Mouse (Mus musculus) skeletal muscle tissue, adult 2 months (tissue): Measurements from ENCODE around the gene Ubtd2.

Experiments
- DNase-seq: peaks from one replicate; pipeline ENCODE4 v3.0.0-alpha.2; 2012; ENCODE audit warnings: low read depth, low spot score

The Ubtd2 gene

DNA sequence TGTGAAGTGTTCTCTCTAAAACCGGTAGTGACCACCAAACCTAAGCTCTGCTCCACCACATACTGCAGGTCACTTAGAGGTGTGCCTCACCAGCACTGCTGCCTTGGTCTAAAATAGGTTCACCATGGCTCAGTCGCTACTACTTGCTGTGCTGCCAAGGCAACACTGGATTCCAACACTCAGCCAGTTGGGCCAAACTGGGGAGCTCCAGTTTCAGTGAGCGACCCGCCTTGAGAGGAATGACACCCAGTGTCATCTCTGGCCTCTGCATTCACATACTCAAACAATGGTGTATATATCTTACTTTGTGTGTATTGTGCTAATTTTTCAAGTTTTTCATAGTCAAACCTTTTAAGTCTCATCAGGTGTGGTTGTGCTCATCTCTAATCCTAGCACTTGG is 63.6 kb downstream of the Ubtd2 start:
- DNase-seq: peak; percentile 76

DNA sequence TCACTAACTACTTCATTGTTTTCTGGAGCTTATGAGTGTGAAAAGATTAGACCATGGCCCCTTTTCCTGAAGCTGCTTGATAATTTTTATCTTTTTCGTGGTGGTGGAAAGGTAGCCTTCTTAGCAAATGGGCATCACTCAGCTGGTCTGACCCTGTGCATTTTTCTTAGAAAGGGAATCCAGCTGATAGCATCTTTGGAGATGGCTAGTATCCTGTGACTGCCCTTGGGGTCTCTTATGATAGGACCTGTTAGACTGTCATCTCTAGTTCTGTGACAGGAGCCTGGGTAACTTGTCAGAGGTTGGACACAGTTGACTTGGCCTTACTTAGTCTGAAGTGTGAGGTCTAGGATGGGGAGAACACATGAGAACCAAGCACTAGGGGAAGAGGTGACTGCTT is 64.2 kb downstream of the Ubtd2 start:
- DNase-seq: no peak

DNA sequence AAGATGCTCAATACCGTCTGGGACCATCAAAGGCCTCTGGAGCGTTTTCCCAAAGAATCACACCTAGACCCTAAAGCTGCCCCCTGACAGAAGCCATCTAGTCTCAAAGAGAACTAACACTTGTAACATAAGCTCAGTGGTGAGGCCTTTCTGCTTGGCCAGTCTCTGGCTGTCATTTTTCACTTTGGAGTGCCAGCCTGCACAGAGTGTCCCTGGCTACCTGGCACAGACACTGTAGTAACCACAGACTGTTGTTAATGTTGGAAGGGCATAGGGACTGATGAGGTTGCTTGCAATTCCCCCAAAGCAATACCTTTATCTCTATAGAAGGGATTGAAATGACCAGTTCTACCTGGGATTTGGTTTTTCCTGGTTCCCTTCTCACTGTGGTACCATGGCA is 66.1 kb downstream of the Ubtd2 start:
- peak; percentile 65 for DNase-seq

DNA sequence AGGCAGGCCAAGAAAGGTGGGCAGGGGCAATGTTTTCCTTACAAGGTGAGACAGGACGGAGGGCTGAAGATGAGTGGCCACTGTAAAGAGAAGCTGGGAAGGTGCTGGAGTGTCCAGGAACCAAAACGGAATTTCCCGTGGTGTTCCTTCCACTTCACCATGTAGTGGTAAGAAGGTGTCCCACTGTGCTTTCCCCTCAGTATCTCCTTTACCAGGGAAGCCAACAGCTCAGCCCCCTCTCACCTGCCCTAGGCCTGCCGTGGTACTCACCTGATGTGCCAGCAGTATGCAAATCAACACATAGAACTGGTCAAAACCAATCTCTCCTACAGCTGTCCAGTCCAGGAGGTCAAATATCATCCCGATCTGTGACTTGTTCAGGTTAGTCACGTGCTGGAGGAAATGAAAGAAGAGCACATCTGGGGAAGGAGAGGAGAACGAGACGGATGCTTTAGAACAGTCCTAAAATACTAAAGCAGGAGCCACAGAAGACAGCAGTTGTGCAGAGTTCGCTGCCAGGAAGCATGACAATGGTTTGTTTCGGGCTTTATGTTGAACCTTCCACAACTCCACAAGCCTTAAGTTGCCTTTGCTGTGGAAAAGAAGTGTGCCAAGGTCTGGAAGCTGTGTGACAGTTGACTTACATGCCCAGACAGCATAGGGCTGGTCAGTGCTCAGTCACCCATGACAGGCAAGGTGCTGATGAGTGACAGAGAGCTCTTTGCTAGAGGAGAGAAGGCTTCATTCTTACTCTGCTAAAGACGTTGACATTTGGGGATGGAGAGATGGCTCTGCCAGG is 69.2 kb downstream of the Ubtd2 start:
- no peak for DNase-seq

DNA sequence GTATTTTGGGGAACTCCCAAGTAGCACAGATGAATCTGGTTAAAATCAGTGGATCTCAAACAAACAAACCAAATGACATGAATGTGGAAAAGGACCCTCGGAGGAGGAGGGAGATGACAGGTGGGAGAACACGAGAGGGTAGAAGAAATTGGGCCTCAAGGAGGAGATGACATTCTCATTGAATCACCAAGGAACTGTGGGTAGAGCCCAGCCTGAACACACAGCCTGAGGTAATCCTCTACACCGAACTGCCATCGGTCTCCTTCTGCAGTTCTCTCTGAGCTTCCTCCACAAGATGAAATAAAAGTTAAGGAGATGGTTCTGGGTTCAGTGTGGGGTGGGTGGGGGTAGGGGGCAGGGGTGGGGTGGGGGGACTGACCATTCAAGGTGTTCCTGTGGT is 71.8 kb downstream of the Ubtd2 start:
- no peak for DNase-seq

DNA sequence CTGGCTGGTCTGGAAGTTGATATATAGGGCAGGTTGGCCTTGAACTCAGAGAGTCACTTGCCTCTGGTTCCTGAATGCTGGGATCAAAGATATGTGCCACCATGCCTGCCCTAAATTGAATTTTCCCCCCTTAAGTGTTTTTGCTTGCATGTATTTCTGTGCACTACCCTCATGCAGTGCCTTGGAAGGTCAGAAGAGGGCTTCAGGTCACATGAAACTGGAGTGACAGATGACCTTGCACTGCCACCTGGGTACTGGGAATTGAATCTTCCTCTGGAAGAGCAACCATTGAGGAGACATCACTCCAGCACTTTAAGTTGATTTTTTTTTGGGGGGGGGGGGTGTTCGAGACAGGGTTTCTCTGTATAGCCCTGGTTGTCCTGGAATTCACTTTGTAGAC is 75.0 kb downstream of the Ubtd2 start:
- no peak for DNase-seq

DNA sequence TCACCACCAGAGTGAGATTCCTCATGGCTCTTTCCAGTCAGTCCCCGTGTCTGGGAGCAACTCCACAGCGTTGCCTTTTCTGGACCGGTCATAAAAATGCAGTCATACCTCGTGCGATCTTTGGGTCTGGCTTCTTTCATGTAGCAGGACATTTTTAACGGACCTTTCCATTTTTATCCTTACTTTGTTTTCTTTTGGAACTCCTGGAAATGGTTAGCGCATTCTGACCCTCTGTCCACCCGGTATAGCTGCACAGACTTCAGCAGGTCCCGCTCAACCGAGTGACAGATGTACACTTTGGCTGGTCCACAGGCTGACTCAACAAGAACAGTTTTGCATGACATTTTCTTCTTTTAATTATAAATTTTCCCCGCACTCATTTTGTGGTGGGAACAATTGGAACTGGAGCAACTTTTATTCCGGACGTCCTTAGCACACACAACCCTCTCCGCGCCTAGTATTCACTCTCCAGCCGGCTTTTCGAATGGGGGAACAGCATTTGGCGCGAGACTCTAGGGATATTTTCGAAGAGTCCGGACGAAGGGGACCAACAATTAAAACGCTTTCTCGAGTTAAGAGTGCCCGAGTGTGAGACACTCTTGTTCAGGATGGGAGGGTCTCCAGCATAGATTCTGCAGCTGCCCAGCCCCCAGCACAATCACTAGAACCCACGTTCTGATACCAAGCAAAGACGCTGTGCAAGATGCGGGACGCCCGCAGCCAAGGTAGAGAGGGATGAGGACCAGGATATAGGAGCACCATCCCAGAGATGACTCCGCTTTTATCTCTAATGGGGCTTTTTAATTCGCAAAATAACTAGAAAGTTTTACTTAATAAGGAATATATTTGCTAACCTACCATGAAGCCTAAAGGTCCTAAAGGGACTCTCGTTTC is 76.9 kb downstream of the Ubtd2 start, which contains the start of gene Efcab9:
TSS of gene Efcab9 (minus strand) at position 211 of the 894 bp plus-strand sequence.
- no peak for DNase-seq

DNA sequence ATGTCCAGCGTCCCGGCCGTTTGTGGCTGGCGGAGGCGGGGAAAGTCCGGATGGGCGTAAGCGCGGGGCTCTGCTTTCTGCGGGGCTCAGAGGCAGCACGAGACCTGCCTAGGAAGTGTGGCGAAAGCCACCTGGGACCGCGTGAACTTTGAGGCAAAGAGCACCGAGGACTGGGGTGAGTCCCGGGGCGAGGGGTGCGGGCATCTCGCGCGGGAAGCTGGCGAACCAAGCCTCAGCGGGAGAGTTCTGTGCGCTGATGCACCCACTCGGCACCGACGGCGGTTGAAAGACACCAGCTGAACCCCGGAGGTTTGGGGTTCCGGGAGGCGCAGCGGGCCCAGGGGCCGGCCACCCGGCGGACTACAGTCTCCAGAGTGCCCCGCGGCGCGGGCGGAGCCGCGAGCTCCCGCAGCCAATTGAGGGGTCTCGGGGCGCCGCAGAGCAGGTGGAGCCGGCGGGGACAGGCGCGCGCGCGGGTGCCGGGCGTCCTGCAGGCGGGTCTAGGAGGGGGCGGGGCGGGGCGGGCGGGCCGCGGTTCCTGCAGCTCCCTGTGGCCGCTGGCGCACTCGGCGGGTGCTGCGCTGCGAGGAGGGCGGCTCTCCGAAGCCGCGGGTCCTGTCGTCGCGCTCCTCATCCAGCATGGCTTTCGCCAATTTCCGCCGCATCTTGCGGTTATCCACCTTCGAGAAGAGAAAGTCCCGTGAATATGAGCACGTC is 77.8 kb downstream of the Ubtd2 start, which contains the start of gene Stk10:
TSS of gene Stk10 (plus strand) at position 541 of the 717 bp plus-strand sequence.
- peak; percentile 83 for DNase-seq

DNA sequence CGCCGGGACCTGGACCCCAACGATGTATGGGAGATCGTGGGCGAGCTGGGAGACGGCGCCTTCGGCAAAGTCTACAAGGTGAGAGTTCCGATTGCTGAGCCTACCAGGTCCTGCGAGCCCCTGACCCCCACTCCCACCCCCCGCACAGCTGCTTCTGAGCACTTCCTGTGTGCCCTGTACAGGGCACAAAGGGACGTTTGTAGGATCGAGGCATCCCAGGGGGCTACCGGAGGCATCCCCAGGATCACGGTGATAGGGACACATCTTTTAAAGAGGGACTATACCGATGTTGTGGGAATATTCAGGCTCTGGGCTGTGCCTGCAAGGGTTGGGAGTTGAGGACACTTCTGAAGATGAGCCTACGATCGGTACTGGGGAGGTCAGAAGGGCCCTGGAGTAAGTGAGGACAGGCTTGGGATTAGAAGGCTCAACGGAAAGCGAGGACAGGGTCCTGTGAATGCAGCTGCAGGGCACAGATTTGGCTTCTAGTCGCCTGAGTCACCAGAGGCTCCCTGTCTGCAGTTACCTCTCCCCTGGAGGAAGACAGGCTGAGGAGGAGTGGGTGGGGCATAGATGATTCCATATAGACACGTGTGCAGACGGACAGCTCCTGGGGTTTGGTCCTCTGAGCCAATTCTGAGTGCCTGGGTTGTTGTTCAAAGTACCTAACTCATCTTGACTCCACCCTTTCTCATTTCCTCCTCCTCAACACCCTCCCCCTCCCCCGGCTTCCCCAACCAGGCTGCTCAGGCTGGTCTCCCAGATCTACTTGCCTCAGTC is 78.5 kb downstream of the Ubtd2 start:
- DNase-seq: no peak

DNA sequence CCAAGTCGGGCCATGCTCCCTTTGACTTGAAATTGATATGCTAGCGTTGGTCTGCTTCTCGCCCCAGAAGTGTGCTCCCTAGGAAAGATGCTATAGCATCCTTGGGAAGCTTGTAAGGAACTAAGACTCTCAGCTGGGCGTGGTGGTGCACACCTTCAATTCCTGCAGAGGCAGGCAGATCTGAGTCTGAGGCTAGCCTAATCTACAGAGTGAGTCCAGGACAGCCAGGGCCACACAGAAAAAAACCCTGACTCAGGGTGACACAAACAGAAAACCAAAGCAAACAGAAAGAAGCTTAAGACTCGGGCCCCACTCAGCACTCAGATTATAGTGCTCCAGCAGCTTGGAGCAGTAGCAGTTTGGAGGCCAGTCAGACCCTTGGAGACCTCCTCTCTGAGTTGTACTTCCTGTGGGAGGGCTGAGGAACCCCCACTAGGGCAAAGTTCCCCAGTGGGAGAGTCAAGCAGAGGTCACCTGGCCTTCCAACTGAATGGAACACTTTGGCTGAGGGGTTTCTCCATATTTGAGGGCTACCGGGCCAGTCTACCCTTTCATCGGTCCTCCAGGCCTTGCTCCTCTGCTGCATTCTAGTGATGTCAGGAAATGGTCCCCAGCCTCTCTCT is 79.4 kb downstream of the Ubtd2 start:
- no peak for DNase-seq

DNA sequence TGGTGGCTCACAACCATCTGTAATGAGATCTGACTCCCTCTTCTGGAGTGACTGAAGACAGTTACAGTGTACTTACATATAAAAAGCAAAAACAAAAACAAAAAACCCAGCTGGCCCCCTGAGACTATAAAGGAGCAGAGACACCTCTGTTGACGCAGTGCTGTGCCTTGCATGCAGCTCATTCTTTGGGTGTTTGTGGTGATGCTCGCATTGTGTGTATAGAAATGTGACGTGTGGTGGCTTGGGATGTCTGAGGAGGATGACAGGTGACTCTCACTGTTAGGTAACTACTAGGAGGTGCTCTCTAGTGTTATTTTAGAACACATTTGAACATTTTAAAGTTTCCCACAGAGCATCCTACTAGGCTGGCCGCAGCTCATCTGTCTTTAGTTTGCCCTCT is 80.5 kb downstream of the Ubtd2 start:
- DNase-seq: no peak

DNA sequence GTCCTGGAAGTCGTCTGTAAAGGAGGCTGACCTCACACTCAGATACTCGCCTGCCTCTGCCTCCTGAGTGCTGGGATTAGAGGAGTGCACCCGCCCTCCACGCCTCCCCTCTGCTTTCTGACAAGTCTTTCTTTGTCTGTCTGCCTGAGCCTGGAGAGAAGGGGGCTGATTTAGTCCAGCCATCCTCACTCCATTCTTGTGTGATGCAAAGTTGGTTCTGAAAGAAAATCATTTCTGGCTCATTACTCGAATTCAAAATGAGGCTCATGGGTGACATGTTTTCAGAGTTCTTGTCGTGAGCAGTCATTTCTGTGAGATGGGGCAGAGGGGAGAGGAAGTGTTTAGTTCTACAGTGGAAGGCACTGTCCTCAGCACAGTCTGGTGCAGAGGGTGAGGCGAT is 81.8 kb downstream of the Ubtd2 start:
- no peak for DNase-seq

DNA sequence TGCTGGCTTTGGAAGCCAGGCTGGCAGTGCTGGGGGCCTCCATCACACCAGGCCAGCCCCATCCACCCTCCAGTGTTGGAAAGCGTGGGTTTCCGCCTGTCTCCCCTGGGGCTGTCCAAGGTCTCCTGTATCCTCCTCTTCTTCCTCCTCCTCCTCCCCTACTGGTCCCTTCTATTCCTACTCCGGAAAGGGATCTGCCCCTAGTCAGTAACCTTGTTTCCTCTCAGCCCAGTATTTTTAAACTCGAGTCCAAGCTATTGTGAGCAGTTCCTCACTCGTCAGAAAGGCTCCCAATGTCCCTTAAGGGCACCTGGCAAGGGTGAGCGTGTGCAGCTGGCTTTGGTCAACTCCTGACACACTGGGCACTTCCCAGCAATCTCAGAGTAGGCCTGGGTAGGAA is 83.3 kb downstream of the Ubtd2 start:
- DNase-seq: no peak

DNA sequence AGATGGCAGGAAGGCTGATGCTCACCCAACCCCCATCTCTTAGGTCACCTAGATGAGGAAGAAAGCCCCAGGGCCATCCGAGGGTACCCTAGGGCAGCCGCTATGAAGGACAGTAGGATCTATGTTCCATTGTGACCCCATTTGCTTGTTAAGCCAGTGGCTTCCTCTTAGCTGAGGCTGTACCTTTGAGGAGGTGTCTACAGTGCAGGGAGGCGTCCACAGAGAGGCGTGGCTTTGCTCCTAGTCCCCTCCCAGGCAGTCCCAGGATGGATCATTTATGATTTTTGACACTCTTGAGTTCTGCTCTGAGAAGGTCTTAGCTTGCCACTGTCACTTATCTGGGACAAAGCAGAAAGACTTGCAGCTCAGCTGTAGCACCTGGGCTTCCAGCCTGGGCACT is 83.7 kb downstream of the Ubtd2 start:
- no peak for DNase-seq

DNA sequence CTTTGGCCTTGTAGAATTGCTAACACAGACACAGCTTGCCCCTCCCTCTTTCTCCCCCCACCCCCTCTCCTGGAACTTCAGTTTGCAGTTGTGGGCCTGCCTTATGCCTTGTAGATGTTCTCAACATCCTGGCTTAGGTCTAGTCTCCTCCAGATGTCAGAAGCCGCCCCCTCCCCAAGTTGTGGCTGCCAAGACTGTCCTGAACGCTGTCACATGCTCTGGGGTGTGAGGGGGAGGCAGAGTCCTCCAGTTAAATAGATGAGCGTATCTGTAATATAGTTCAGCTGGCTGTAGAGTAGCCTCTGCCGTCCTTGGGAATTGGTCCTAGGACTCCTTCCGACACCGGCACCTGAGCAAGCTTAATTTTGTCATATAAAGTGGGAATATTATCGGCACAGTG is 84.5 kb downstream of the Ubtd2 start:
- DNase-seq: no peak

DNA sequence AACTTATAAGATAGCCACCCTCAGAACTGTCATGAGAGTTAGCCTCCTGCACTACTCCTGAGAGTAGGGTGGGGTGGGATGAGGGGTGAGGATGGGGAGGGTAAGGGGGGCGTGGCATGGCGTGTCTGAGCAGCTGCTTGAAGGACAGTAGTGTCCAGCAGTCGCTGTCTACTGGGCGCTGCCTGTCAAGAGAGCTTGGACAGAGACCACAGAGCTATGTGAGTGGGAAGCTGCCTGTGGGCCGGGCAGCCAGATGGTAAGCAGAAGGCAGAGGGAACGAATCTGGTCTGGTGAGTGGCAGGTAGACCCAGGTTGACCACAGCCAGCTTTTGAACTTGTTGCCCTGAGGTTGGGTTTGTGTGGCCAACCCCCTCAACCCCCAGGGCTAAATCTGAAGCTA is 85.3 kb downstream of the Ubtd2 start:
- DNase-seq: no peak

DNA sequence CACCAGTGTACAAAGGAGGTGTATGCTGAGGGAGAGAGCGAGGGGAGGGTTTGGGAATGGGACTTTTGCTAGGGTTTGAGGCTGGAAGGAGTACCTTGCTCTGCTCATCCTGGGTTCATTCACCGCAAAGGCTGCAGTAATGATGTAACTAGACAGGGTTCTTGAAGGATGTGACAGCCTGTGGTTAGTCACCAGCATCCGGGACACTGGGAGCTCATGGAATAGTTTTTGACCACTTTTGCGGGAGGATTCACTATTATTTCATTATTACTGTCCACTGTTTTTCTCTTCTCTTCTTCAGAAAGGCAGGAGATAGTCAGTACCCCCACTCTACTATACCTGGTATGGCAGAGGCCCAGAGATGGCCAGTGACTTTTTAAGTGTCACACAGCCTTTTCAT is 87.0 kb downstream of the Ubtd2 start:
- DNase-seq: no peak

DNA sequence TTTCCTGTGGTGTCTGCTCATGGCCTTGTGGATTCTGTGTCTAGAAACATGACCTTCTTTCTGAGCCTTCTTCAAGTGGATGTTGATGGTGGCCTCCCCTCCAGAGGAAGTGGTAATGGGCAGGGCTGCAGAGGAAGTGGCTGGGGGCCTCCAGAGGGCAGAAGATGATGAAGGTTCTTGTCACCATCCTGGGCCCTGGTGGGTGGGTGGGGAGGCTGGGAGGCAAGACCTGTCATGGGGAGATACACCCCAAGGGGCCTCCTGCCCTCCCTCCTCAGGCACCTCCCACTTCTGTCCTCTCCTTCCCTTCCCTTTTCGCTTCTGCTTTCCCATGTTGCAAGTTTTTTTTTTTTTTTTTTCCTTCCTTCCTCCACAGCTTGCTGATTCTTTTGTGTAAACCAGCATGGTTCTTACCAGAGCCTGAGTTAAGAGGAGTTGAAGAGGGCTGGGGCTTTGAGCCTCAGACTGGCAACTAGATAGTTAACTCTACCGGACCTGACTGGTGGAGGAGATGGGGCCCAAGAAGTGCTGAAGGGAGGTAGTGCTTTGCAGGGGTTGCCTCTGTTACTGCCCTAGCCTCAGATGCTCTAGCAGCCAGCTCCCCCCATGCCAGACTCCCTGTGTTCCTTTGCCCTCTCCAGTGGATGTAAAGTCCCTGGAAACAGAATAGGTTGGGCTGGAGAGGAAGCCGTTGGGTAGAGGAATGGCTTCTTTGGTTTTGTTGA is 87.7 kb downstream of the Ubtd2 start:
- peak; percentile 68 for DNase-seq

DNA sequence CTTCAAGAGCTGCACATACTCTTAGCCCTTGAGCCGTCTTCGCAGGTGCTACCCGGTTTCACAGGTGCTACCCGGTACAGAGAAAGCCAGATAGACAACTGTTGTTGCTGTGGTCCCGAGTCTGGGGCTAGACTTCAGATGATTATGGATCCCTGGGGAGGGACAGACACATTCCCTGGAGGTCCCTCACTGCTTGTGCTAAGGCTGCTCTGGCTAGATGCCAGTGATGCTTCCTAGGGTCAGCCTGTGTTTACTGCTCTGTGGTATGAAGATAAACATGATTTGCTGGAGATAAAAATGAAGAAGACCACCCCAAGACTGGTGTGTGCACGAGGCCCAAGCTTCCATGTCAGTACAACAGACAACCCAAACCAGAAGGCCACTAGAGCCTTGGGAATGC is 88.9 kb downstream of the Ubtd2 start:
- no peak for DNase-seq

DNA sequence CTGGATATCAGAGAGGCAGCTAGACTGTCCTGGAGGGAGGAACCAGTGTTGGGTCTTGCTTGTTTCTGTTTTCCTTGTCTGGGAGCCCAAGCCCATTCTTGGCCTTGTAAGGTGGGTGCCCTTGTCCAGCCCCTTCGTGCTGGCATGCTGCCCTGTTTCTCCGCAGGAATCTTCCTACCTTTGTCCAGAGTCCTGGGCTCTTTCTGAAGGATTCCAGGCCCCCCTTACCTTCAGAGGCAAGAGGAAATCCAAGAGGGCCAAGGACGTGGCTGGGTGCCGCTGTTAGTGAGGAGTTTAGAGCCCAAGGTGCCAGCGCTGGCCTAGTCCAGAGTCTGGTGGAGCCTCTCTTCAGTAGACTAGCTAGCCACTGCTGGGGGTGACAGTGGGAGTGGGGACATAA is 89.3 kb downstream of the Ubtd2 start:
- no peak for DNase-seq
